Mouse (Mus musculus): ENCODE data around the gene Crlf1. TPM values are rescaled to one million over a fixed set of nuclear protein-coding genes. Genes with fewer than 3 reads are reported as not detected.

The Crlf1 gene
- polyA plus RNA-seq (2017; shearing (Covaris generic)) = under 1 TPM; 0.42 to 0.76 TPM

DNA sequence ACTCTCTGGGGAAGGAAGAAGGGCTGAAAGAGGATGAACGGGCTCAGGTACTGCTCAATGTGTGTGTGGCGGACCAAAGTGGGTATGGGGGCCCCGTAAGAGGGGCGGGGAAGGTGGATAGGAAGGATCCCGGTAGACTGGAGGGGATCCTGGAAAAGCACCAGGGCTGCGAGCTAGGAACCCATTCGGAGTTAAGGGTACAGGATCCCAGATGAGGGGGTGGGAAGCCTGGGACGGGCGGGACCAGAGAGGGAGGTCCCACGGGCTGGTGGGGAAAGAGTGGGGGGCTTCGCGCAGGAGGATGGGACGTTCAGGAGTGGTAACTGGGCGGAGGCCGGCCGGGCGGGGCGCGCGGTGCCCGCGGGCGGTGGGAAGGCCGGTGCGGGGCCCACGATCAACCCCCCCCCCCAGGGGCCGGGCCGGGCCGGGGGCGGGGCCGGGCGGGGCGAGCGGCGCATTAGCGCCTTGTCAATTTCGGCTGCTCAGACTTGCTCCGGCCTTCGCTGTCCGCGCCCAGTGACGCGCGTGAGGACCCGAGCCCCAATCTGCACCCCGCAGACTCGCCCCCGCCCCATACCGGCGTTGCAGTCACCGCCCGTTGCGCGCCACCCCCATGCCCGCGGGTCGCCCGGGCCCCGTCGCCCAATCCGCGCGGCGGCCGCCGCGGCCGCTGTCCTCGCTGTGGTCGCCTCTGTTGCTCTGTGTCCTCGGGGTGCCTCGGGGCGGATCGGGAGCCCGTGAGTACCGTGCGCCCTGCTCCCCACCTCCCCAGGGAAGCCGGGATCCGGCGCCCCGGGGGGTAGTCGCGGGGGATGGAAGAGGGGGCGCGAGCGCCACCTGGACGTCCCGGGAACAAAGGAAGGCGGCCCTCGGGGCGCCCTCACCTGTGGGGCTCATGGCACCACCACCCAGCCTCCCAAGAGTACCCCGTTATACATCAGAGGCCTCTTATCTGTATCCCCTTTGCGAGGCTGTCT, at the start of gene Crlf1:
Gene Crlf1 (plus strand): TSS at position 495 of the 977 bp plus-strand sequence.

DNA sequence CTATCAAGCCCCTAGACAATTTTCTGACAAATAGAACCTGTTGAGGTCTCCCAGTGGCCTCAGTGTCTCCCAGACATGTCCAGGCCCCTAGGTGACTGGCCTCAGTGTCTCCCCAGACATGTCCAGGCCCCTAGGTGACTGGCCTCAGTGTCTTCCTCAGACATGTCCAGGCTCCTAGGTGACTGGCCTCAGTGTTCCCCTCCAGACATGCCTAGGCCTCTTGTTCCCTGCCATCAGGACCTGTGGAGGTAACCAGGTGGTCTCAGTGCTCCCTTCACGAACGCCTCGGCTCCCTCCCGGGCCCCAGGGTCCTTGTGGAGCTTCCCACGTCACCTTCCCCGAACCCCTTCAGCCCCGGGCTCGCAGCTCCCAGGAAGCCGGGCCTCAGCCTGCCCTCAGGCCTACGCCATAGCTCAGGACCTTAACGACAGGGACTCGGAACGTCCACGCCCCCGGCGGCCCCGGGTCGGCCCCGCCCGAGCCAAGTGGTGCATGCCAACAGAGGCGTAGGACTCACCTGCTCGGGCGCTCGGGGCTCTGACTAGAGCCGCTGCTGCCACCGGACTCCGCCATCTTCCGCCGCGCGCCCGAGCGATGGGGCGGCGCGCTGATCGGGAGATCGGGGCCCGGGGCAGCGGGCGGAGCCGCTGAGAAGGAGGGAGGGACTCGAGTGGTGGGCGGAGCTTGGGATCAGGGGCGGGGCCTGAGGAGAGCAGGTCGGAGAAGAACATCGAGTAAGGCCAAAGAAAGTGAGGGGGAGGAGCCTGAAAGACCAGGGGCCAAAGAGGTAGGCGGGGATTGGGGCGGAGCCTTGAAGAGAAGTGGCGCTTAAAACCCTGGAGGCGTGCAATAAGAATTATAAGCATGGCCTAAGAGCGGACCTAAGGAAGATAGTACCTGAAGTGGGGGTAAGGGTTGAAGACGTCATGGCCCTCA, 16.4 kb upstream of the Crlf1 start, which contains the start of gene Klhl26:
Gene Klhl26 (minus strand): TSS at position 636 of the 936 bp plus-strand sequence.

DNA sequence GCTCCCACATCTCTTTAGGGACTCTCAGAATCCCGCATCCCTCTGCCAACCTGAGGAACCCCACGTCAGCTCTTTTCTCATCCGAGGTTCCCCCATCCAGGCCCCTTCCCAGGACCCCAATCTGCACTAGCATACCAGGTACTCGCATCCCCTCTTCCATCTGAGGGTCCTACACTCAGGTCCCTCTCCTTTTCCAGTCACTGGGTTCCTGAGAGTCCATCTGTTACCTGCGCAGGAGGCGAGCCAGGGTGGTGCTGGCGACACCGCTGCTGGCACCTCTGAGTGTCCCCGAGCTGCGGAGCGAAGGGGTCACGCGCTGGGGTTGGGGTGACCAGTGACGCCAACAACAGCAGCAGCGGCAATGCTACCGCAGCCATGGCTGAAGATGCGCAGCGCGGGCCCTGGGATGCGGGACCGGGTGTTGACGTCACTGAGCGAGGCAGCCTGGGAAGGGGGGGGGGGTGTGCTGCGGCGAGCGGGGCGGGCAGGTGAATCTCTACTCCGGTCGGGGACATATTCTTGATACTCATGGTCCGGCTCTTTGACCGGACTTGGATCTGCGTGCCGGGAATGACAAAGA, 5.9 kb upstream of the Crlf1 start, which contains the start of gene Tmem59l:
Gene Tmem59l (minus strand): TSS at position 418 of the 580 bp plus-strand sequence.

DNA sequence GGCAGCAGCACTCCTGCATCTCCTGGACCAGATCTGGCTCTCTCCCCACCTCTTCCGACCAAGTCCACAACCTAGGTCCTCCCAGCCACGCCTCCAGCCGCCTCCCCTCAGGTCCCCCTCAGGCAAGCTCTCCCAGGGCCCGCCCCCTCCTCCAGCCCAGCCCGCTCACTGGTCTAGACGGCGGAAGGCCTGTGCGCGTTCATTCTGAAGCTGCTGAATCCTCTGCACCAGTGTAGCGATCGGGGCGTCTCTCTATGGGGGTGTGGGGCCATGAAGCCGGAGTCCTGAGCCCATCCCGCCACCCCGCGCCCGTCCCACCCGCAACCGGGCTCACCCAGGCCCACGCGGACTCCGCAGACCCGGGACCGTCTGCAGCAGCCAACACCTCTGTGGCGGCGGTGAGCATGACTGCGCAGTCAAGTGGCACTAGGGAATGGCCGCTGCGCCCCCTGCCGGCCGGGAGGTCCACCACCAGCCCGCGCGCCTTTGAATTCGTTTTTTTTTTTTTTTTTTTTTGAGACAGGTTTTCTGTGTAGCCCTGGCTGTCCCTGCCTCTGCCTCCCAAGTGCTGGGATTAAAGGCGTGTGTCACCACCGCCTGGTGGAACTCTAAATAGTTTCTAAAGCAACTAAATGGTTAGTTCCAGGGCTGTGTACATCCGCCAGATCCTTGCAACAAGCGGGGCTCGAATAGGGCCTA, 13.5 kb downstream of the Crlf1 start, which contains the start of gene Rex1bd:
Gene Rex1bd (minus strand): TSS at position 425 of the 699 bp plus-strand sequence.

DNA sequence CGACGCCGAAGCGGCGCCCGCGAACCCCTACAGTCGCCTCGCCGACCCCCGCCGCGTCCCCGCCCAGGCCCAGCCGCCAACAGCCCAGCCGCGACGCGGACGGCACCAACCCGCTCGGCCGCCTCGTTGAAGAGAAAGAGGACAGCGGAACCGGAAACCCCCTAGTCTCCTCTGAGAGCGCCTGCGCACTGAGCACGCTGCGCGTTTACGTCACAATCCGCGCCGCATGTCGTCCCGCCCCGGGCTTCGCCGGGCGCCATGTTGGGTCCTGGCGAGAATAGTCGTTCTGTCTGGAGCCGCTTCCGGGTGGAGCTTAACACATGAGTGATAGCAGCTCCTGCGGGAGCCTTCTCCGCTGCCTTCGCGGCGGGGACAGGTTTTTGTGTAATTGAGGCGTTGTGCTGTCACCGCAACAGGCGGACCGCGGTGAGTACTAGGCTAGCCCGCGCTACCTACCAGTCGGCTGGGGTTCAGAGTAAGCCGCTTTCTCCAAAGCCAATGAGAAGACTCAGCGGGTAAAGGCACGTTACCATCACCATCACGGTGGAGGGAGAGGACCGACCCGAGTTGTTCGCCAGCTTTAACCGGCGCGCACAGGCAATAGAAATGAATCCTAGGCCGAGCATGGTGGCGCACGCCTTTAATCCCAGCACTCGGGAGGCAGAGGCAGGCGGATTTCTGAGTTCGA, 17.4 kb downstream of the Crlf1 start, which contains the start of gene Uba52:
Gene Uba52 (minus strand): TSS at position 574 of the 688 bp plus-strand sequence.

DNA sequence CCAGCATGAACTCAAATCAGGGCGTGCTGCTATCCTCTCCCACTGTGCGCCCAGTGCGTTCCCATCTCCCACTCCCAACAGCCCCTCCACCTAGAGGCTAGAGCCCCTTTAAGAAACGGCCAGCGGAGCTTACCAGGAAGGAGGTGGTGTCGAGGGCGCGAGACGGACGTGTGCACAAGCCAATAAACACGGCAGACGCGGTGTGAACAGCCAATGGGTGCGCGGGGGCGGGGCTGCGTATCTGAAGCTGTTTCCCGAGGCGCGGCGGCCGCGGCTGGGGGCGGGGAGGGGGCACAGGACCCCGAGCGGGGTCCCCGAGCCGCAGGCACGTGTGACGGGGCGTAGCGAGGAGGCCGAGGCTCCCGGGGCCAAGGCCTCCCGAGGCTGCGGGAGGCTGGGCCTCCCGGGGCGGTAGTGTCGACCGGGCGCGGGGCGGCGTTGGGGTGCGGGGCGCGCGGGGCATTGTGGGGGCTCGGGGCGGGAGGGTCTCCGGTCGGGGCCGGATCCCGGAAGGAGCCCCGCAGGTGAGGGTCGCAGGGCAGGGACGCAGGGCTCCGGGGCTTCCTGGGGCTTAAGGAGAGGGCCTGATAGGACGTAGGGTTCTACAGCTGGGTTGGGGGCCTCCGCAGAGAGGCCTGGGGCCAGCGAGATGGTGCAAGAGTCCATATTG, 34.7 kb downstream of the Crlf1 start, which contains the start of the genes Fkbp8 and Kxd1:
Gene Fkbp8 (plus strand): TSS at position 213 of the 670 bp plus-strand sequence.
Gene Kxd1 (minus strand): TSS at position 445 of the 670 bp plus-strand sequence.

DNA sequence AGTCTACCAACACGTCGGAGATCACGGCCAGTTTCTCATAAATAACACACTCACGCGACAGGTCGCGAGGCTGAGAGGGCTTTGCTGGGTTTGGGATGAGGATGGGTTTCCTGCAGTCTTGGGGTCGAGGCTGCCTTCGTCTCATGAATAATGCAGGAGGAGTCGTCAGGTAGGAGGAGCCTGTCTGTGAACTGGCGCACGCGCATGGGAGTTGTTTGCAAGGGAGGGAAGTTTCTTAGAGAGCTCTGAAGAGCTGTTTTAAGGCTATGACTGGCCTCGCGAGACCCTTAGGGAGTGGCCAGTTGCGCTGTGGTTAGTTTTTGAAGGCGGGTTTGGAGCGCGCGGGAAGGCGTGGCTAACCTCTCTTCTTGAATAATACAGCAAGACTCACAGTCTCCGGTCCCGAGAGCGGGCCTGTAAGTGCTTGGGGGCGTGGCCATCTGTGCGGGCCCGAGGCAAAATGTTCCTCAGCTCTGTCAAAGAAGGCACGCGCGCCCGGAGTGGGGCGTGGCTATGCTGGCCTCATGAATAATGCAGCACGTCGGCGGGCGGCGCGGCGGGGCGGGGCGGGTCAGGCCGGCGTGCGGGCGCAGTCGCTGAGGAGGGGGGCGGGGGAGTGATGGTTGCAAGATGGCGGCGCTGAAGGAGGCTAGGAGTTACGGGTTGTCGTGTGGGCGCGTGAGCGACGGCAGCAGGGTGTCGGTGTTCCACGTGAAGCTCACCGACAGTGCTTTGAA, 46.3 kb downstream of the Crlf1 start, which contains the start of gene Ell:
Gene Ell (plus strand): TSS at position 381 of the 737 bp plus-strand sequence.

Other genes with a start within 250 kb of the Crlf1 start
- 1 to 10 TPM; 1.6 to 8.4 TPM for gene Homer3, start 210.3 kb upstream of the Crlf1 start, polyA plus RNA-seq (2017; shearing (Covaris generic))
- gene Ddx49, start 190.7 kb upstream of the Crlf1 start, polyA plus RNA-seq (2017; shearing (Covaris generic)) = 10 to 100 TPM; 51.5 to 62.1 TPM
- 100 to 1,000 TPM; 335 to 351 TPM for gene Cope, start 190.6 kb upstream of the Crlf1 start, polyA plus RNA-seq (2017; shearing (Covaris generic))
- gene Cers1, start 177.4 kb upstream of the Crlf1 start, polyA plus RNA-seq (2017; shearing (Covaris generic)) = under 1 TPM; 0.11 to 0.55 TPM
- under 1 TPM; 0.51 to 0.95 TPM for gene Gdf1, start 163.3 kb upstream of the Crlf1 start, polyA plus RNA-seq (2017; shearing (Covaris generic))
- 10 to 100 TPM; 78.8 to 89.3 TPM for gene Upf1, start 139.9 kb upstream of the Crlf1 start, polyA plus RNA-seq (2017; shearing (Covaris generic))
- gene Comp, start 119.6 kb upstream of the Crlf1 start, polyA plus RNA-seq (2017; shearing (Covaris generic)) = 1 to 10 TPM; 2.0 to 2.9 TPM
- gene Crtc1, start 53.6 kb upstream of the Crlf1 start, polyA plus RNA-seq (2017; shearing (Covaris generic)) = 10 to 100 TPM; 14.4 to 21.9 TPM
- gene Klhl26, start 16.2 kb upstream of the Crlf1 start, polyA plus RNA-seq (2017; shearing (Covaris generic)) = 10 to 100 TPM; 18.0 TPM
- not detected for gene Tmem59l, start 5.8 kb upstream of the Crlf1 start, polyA plus RNA-seq (2017; shearing (Covaris generic))
- gene Rex1bd, start 13.6 kb downstream of the Crlf1 start, polyA plus RNA-seq (2017; shearing (Covaris generic)) = 100 to 1,000 TPM; 103 to 115 TPM
- gene Uba52, start 17.6 kb downstream of the Crlf1 start, polyA plus RNA-seq (2017; shearing (Covaris generic)) = 100 to 1,000 TPM; 859 to 975 TPM
- 100 to 1,000 TPM; 362 to 377 TPM for gene Fkbp8, start 34.6 kb downstream of the Crlf1 start, polyA plus RNA-seq (2017; shearing (Covaris generic))
- gene Kxd1, start 34.8 kb downstream of the Crlf1 start, polyA plus RNA-seq (2017; shearing (Covaris generic)) = 10 to 100 TPM; 75.4 to 87.4 TPM
- gene Ell, start 46.3 kb downstream of the Crlf1 start, polyA plus RNA-seq (2017; shearing (Covaris generic)) = 10 to 100 TPM; 25.3 to 30.2 TPM
- 100 to 1,000 TPM in 1 of 2 experiments, 10 to 100 TPM in 1; 83.1 to 103 TPM for gene Isyna1, start 101.2 kb downstream of the Crlf1 start, polyA plus RNA-seq (2017; shearing (Covaris generic))
- gene Ssbp4, start 115.7 kb downstream of the Crlf1 start, polyA plus RNA-seq (2017; shearing (Covaris generic)) = 100 to 1,000 TPM; 132 to 196 TPM
- gene Lrrc25, start 123.0 kb downstream of the Crlf1 start, polyA plus RNA-seq (2017; shearing (Covaris generic)) = under 1 TPM; 0.22 to 0.49 TPM
- gene Gdf15, start 139.3 kb downstream of the Crlf1 start, polyA plus RNA-seq (2017; shearing (Covaris generic)) = under 1 TPM in 1 of 2 experiments, not detected in 1; 0.54 TPM
- gene Pgpep1, start 167.2 kb downstream of the Crlf1 start, polyA plus RNA-seq (2017; shearing (Covaris generic)) = 1 to 10 TPM; 1.5 to 4.3 TPM
- gene Lsm4, start 180.1 kb downstream of the Crlf1 start, polyA plus RNA-seq (2017; shearing (Covaris generic)) = 100 to 1,000 TPM; 304 to 322 TPM
- gene Jund, start 205.8 kb downstream of the Crlf1 start, polyA plus RNA-seq (2017; shearing (Covaris generic)) = 100 to 1,000 TPM; 739 to 832 TPM
- gene Iqcn, start 210.3 kb downstream of the Crlf1 start, polyA plus RNA-seq (2017; shearing (Covaris generic)) = 1 to 10 TPM in 1 of 2 experiments, under 1 TPM in 1; 0.08 to 1.1 TPM
- under 1 TPM in 1 of 2 experiments, not detected in 1; 0.56 TPM for gene Gm3336, start 225.4 kb downstream of the Crlf1 start, polyA plus RNA-seq (2017; shearing (Covaris generic))
- gene Pde4c, start 230.6 kb downstream of the Crlf1 start, polyA plus RNA-seq (2017; shearing (Covaris generic)) = under 1 TPM; 0.37 to 0.56 TPM

Measured in inflammation-experienced regulatory T-cells (primary cell).